Mouse (Mus musculus) cerebellum, postnatal 25 days (tissue): ENCODE results near the gene Ubxn1.
"Not testable (repeated sequence)": the region's sequence is repeated elsewhere in the genome, so short reads cannot be mapped to it uniquely, and the experiment has no call there.

Experiments used
- DNase-seq, 2 experiments: peaks; one replicate each; pipeline ENCODE4 v3.0.0; 2021; ENCODE audit warnings: mixed read lengths in 2 of 2

Ubxn1 gene

GRCm38 (mm10) chr19:8857689-8858088, 13.6 kb upstream of the Ubxn1 start:
- DNase-seq = peak in 1 of 2 experiments; percentile 67

GRCm38 (mm10) chr19:8859018-8859417, 12.3 kb upstream of the Ubxn1 start:
- peak in 1 of 2 experiments; percentile 56 for DNase-seq

GRCm38 (mm10) chr19:8864265-8864664, 7.0 kb upstream of the Ubxn1 start:
- DNase-seq = no peak

DNA sequence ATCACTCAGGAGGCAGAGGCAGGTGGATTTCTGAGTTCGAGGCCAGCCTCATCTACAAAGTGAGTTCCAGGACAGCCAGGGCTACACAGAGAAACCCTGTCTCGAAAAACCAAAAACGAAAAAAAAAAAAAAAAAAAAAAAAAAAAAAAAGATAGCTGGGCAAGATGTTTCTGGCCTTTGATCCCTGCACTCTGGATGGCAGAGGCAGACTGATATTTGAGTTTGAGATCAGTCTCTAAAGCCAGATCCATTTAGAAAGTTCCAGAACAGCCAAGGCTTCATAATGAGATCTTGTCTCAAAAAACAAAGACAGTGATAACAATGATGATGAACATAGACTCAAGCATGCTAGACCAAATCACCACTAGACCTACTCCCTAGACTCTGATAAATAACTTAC, 915 bp upstream of the Ubxn1 start:
- not testable (repeated sequence) for DNase-seq

DNA sequence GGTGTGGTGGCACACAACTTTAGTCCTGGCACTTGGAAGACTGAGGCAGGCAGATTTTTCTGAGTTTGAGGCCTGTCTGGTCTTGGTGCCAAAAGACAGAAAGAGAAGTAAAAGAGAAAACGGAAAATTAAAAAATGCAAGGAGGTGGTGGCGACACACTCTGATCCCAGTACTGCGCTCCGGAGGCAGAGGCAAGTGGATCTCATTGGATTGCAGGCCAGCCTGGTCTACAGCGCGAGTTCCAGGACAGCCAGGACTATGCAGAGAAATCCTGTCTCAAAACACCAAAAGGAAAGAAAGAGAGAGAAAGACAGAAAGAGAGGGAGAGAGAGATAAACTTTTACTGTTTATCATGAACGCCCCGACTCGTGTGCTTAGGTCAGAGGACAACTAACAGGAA, 458 bp upstream of the Ubxn1 start:
- DNase-seq = no peak

- no peak for DNase-seq
Measured at GRCm38 (mm10) chr19:8872266-8872840, 1.1 kb downstream of the Ubxn1 start.

DNA sequence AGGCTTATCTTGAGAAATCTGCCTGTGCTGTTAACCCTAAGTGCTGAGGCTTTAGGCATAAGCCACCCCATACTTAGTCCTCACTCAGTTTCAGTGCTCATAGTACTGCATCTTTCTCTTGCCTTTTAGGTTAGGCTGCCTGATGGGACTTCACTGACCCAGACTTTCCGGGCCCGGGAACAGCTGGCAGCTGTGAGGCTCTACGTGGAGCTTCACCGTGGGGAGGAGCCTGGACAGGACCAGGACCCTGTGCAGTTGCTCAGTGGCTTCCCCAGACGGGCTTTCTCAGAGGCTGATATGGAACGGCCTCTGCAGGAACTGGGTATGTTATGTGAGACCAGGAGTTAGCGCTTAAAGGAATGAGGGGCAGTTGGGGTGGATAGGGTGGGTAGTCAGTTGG, 3.7 kb downstream of the Ubxn1 start:
- no peak for DNase-seq

DNA sequence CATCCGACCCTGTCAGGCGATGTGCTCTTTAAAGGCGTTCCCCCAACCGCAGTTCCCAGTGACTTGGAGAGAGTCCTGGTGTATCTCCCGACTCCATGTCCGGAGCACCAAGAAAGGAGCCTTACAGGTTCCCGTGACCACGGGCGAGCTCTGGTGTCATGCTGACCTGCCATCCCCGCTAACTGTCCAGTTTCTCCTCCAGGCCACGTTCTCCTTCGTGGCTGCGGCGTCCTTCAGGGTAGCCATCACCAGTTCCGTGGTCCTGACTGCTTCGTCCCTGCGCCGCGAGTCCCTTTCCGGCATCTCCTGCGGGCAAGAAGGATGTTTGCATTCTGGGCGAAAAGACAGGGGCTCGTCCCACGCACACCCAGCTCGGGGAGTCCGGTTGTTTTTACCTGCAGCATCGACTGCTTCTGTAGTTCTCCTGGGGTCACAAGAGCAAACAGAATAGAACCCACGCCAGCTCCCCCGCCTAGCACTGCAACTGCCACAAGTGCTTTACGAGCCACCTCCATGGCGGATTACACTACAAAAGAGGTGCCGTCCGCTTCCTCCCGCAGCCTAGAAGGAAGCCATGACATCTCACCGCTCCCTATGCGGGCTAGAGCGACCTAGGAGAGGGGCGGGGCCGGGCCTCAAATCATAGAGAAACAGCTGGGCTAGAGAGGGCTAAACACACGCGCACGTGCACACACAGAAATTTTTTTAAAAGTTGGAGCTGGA, 9.2 kb downstream of the Ubxn1 start, which contains the start of gene Uqcc3:
Gene Uqcc3 (minus strand): TSS at position 613 of the 723 bp plus-strand sequence.
- peak; percentile 89 to 92 for DNase-seq

DNA sequence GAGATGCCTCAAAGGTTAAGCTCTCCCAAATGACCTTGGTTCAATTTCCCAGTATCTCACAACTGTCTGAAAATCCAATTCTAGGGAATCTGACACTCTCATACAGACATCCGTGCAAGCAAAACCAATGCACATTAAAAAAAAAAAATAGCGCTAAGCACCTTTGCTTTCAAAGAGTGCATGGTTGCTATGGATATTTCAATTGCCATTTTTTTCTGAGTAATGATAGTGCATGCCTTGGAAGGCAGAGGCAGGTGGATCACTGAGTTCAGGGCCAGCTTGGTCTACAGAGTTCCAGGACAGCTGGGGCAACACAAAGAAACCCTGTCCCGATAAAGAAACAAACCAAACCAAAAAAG, 9.7 kb downstream of the Ubxn1 start:
- no peak for DNase-seq

- no peak for DNase-seq
Measured at GRCm38 (mm10) chr19:8883616-8884015, 12.3 kb downstream of the Ubxn1 start, which contains the start of the genes Lbhd1 and Gm49403. TSS of gene Lbhd1 (plus strand) at chr19:8883732. TSS of gene Gm49403 (plus strand) at chr19:8883930.

GRCm38 (mm10) chr19:8886916-8887584, 15.8 kb downstream of the Ubxn1 start:
- DNase-seq = no peak

- no peak for DNase-seq
Measured at GRCm38 (mm10) chr19:8887585-8888463, 16.5 kb downstream of the Ubxn1 start.

GRCm38 (mm10) chr19:8888511-8889385, 17.5 kb downstream of the Ubxn1 start, which contains the start of the genes 1810009A15Rik and Gm49416:
TSS of gene 1810009A15Rik (plus strand) at chr19:8888853.
TSS of gene Gm49416 (plus strand) at chr19:8888926.
- DNase-seq = peak; percentile 93 to 97

DNA sequence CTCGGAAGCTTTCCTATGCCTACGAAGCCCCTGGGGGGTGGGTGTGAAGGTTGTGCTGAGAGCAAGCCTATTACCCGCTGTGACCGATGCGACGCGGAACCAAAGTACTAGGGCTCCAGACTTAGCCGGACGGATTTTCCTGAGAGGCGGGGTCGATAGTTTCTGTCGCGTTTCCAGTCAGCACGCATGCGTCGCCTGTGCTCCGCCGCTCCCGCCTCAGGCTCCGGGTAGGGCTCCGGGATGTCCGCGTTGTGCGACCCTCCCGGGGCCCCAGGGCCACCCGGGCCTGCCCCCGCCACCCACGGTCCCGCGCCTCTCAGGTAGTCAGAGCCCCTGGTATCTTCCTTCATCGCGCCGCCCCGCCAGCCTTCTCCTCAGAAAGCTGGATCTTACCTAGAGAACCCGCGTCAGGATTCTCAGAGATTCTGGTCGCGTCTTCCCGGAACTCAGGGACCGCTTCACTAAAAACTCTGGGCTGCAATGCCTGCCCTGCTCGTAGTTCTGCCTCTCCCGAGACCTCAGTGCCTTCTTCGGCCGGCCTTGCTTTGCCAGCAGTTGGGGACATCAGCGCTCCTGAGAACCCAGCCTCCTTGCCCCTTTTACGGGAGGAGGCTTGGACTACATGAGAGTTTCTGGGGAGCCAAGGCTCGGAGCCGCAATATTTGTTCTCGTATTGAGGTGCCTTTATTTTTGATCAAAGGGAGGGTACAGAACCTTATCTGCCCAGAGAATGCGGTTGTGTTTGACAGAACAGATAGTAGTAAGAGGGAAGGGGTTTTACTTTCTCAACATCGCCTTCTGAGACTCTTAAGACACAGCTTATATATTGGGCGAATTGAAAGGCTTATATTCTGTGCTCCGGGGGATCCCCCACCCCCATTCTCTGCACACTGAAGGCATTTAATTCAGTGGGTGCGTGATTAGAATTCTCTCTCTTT, 21.8 kb downstream of the Ubxn1 start, which contains the start of gene Ints5:
Gene Ints5 (plus strand): TSS at position 177 of the 938 bp plus-strand sequence.
- DNase-seq = peak; percentile 90 to 91

GRCm38 (mm10) chr19:8895397-8895960, 24.2 kb downstream of the Ubxn1 start:
- DNase-seq = peak in 1 of 2 experiments; percentile 39

DNA sequence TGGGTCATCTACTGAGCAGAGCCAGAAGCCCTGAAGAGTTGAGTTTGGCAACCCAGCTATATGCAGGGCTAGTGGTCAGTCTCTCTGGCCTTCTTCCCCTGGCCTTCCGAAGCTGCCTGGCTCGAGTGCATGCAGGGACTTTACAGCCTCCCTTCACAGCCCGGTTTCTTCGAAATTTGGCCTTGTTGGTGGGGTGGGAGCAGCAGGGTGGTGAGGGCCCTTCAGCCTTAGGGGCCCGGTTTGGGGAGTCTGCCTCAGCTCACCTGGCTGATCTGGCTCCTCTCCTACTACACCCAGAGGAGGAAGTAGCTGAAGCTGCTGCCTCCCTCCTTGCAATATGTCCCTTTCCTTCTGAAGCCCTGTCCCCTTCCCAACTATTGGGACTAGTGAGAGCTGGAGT, 24.9 kb downstream of the Ubxn1 start:
- not testable (repeated sequence) for DNase-seq

DNA sequence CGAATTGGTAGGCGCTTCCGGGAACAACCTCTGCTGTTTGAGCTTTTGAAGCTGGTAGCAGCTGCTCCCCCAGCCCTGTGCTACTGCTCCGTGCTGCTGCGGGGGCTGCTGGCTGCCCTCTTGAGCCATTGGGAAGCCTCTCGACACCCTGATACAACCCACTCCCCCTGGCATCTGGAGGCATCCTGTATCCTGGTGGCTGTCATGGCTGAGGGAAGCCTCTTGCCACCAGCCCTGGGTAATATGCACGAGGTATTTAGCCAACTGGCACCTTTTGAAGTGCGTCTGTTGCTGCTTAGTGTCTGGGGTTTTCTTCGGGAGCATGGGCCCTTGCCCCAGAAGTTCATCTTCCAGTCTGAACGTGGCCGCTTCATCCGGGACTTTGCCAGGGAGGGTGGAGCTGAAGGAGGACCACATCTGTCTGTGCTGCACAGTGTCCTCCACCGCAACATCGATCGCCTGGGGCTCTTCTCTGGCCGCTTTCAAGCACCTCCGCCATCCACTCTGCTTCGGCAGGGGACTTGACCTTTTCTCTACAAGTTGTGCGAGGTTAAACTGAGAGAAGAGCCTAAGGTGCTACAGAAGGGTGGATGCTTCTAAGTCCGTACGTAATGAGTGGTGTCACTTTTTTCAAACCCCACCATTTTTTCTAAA, 26.0 kb downstream of the Ubxn1 start:
- DNase-seq = peak; percentile 50 to 58

DNA sequence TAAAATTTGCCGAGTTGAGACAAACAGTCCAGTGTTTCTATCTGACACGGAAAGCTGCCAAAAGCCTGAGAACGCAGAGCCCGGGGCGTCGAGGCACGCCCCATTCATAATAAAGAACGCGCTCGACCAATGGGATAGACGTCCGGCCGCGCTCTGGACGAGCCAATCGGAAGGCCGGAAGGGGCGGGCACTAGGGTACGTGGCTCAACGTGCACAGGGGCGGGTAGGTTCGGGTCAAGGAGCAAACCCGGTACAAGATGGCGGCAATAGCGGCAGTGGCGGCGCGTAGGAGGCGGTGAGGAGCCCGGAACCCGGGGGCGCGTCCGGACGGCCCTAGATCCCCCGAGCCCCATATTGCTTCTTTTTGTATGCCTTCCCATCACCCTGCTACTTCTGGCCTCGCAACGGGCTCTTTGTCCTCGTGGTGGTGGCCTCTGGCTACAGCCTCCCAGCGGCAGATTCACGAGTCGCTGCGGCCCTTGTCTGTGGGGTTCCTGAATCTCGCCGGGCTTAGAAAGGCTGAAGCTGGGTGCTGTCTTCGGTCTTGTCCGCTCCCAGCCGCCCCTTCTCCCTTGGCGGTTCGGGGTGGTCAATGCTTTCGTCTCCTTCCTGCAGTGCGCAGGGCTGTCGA, 26.7 kb downstream of the Ubxn1 start, which contains the start of gene Ganab:
Gene Ganab (plus strand): TSS at position 207 of the 631 bp plus-strand sequence.
- peak; percentile 94 to 97 for DNase-seq

- DNase-seq = no peak
Measured at GRCm38 (mm10) chr19:8898576-8898975, 27.3 kb downstream of the Ubxn1 start.
